Mouse (Mus musculus) neutrophil, adult 5-6 weeks (primary cell): ENCODE measurements around the gene Rsad1. TPM values are rescaled to one million over a fixed set of nuclear protein-coding genes. Genes with fewer than 3 reads are reported as not detected.
A peak's percentile ranks its signal among the peaks of the same experiment; 100 is the strongest.

ENCODE experiments used
- ATAC-seq: fragments of 151-379, 151-347 bp; 2 replicates; pipeline ENCODE4 v1.8.0; 2017; ENCODE audit warnings: mild to moderate bottlenecking, moderate TSS enrichment; ENCODE audit not compliant: insufficient number of reproducible peaks, poor library complexity, low FRiP score, severe bottlenecking; ENCODE audit errors: extremely low read depth
- total RNA-seq: library from RNA; stranded (forward); fragments of 200-1000 nt; gene quantifications from 2 replicates; pipeline ENCODE4 v1.2.3, GENCODE M21; 2017

The Rsad1 gene
- total RNA-seq, result 2.3 and 3.3 TPM in 2 replicates

- peak; percentile 90 for ATAC-seq
These were observed at the start of gene Rsad1 for GRCm38 (mm10) chr11:94548888-94549690. Gene Rsad1, minus strand, starts transcription at chr11:94549255.

GRCm38 (mm10) chr11:94598437-94599120, 49.5 kb upstream of the Rsad1 start:
- no peak for ATAC-seq

GRCm38 (mm10) chr11:94597319-94597718, 48.3 kb upstream of the Rsad1 start:
- no peak for ATAC-seq

GRCm38 (mm10) chr11:94596311-94596852, 47.3 kb upstream of the Rsad1 start:
- ATAC-seq, result peak; percentile 48; the same call in 1 of the 2 replicates

- no peak for ATAC-seq
These were observed 38.5 kb upstream of the Rsad1 start for GRCm38 (mm10) chr11:94587511-94587910.

GRCm38 (mm10) chr11:94585091-94585490, 36.0 kb upstream of the Rsad1 start:
- ATAC-seq, result no peak

- ATAC-seq, result no peak
These were observed 31.2 kb upstream of the Rsad1 start for GRCm38 (mm10) chr11:94580111-94580740.

GRCm38 (mm10) chr11:94576361-94576760, 27.3 kb upstream of the Rsad1 start:
- ATAC-seq, result no peak

- ATAC-seq, result no peak
These were observed 26.0 kb upstream of the Rsad1 start for GRCm38 (mm10) chr11:94575036-94575435.

GRCm38 (mm10) chr11:94574560-94574959, 25.5 kb upstream of the Rsad1 start:
- no peak for ATAC-seq

GRCm38 (mm10) chr11:94571850-94572249, 22.8 kb upstream of the Rsad1 start:
- no peak for ATAC-seq

- ATAC-seq, result no peak
These were observed 21.6 kb upstream of the Rsad1 start for GRCm38 (mm10) chr11:94570612-94571011.

- no peak for ATAC-seq
These were observed 18.3 kb upstream of the Rsad1 start for GRCm38 (mm10) chr11:94567326-94567725.

- no peak for ATAC-seq
These were observed 17.5 kb upstream of the Rsad1 start for GRCm38 (mm10) chr11:94566534-94566933.

- no peak for ATAC-seq
These were observed 16.1 kb upstream of the Rsad1 start for GRCm38 (mm10) chr11:94565151-94565479.

- ATAC-seq, result 0 out of 2 replicates have a peak, but pooled peaks have one; percentile 17
These were observed 15.5 kb upstream of the Rsad1 start, which contains the start of gene Chad for GRCm38 (mm10) chr11:94564437-94565150. Gene Chad, plus strand, starts transcription at chr11:94565047.

- no peak for ATAC-seq
These were observed 14.8 kb upstream of the Rsad1 start for GRCm38 (mm10) chr11:94563821-94564220.

- ATAC-seq, result no peak
These were observed 14.3 kb upstream of the Rsad1 start for GRCm38 (mm10) chr11:94563383-94563782.

- no peak for ATAC-seq
These were observed 9.2 kb upstream of the Rsad1 start for GRCm38 (mm10) chr11:94558226-94558625.
